Mouse (Mus musculus) embryonic stem cell, embryonic (primary cell): Measurements from ENCODE around the gene Ube2f.

Experiments
- CTCF ChIA-PET, 4 experiments: fragments of 300-600 bp in 2 of 4; fragments of 350-600 bp in 2 of 4; sonication (Branson Sonifier 250); formaldehyde crosslinking; loops; one replicate each; lab custom pipeline; 2022; ENCODE audit warnings: inconsistent platforms in 2 of 4; lab: Charles Lee
- POLR2A ChIA-PET, 4 experiments: fragments of 300-600 bp in 2 of 4; fragments of 350-600 bp in 2 of 4; sonication (Branson Sonifier 250); formaldehyde crosslinking; loops; one replicate each; lab custom pipeline; 2022; ENCODE audit warnings: antibody characterized with exemption in 4 of 4, inconsistent platforms in 1 of 4; lab: Charles Lee

The Ube2f gene

DNA sequence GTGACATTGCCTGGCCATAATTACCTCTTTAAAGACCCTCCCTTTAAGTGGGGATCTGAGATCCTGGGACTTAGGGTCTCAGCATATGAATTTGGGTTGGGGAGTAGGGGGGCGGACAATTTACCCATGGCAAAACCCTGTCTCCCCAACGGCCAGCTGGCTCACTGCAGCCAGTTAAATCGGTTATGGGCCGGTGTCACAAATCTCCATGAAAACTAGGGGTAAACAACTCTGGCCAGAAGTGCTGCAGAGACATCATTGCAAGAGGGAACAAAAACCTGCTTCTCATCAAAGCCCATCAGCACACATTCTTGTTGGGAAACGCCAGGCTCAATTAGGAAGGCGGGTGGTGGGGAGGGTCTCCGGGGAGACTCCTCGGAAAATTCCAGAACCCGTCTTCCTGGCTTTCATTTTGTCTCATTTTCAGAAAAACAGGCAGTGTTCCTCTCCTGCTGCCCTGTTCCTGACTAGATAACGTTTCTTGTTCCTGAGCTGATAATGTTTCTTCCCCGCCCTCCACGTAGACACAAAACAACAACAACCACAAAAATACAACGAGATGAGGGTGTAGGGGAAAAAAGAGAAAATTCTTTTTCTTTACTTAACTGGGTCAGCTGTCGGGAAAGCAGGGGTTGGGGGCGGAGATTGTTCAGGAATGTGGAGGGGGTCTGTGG is 22.6 kb upstream of the Ube2f start:
- ChIA-PET CTCF (interaction anchor here in 1 of 4 experiments (0.8 kb wide), 1 partner anchor 22 kb away, joined by 3 read pairs; no protein-coding TSS in a partner anchor), POLR2A (interaction anchor here in 2 of 4 experiments (1.0 to 4.9 kb wide), 3 partner anchors 22 to 200 kb away, joined by 3 to 18 read pairs (median 3); partner anchors contain the start of gene Ube2f (in 1 of the 2))

DNA sequence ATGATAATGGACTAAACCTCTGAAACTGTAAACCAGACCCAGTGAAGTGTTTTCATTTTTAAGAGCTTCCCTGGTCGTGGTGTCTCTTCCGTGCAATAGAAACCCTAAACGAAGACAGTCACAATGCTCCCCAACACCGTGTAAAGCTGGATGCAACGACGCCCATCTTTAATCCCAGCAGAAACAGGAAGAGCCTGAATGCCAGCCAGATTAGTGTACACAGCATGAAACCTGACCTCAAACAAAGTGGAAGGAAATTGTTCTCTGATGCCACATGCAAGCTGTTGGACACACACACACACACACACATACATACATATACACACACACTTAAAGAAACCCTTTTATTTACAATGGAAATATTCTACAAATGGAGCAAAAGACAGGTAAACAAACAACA is 19.0 kb upstream of the Ube2f start:
- CTCF ChIA-PET: interaction anchor here in 2 of 4 experiments (1.2 to 1.7 kb wide), 2 partner anchors 8 to 258 kb away, joined by 4 read pairs; no protein-coding TSS in a partner anchor
- POLR2A ChIA-PET: interaction anchor here in 3 of 4 experiments (0.5 to 4.9 kb wide), 3 partner anchors 18 to 221 kb away, joined by 3 to 18 read pairs (median 15); partner anchors contain the start of gene Ube2f (in 2 of the 3)

DNA sequence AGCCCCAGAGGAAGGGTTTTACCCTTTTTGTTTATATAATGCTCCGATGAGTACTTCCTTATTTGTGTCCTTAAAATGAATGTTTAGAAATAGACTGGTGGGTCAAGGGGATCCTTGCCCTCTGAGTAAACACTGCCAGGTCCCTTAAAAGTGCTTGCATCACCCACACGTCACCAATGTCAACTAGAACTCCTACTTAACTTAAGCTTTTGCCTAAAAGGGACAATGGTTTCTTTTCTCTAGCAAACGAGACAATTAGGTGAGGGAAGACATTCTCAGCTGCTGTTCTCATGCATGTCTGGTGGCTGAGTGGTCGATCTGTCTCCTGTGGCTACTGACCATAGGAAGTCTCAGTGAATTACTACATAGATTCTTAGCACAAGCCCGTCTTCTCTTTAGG is 18.2 kb upstream of the Ube2f start:
- POLR2A ChIA-PET: interaction anchor here in 3 of 4 experiments (1.4 to 4.9 kb wide), 3 partner anchors 18 kb away, joined by 3 to 18 read pairs (median 15); partner anchors contain the start of gene Ube2f (in 3 of the 3)
- CTCF ChIA-PET: interaction anchor here in 1 of 4 experiments (0.5 kb wide), 1 partner anchor 416 kb away, joined by 4 read pairs; no protein-coding TSS in a partner anchor

DNA sequence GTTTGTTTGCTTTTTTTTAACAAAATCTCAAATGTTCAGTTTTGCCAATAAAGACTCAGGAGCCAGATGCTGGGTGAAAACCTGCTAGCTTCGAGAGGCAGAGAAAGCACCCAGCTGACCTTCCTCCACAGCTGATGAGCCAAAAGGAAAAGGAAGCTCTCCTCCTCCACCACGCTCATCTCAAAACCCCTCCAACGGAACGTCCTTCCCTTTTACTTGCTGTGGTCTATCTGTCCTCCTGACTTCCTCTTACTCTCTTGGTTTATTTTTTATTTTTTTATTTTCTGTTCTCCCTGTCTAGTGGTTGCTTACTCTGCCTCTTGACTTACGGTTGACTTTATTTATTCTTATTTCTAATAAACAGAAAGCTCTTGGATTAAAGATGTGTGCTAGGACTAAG is 14.7 kb upstream of the Ube2f start:
- POLR2A ChIA-PET: interaction anchor here in 2 of 4 experiments (1.5 to 1.7 kb wide), 2 partner anchors 14 to 15 kb away, joined by 3 to 9 read pairs; partner anchors contain the start of gene Ube2f (in 2 of the 2)

DNA sequence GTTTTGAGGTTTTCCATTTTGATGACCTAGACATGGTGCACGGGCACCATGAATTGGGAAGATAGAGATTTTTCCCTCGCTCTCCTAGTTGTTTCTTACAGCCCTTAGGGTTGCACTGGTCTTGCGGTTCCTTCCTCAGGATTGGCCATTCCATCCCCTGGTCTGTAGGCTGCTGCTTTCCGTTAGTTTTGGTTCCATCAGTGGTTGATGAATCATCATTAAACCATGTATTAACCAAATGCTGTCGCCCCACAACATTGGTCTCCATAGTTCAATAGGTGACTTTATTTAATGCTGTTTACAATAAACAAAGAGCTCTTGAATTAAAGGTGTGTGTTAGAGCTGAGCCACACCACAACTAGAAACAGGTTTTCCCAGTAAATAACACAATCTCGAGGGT is 12.4 kb upstream of the Ube2f start:
- ChIA-PET POLR2A (interaction anchor here in 1 of 4 experiments (1.1 kb wide), 1 partner anchor 11 kb away, joined by 3 read pairs; no protein-coding TSS in a partner anchor), CTCF (interaction anchor here in 1 of 4 experiments (0.6 kb wide), 1 partner anchor 31 kb away, joined by 3 read pairs; no protein-coding TSS in a partner anchor)

More for the DNA sequence above, 14.7 kb upstream of the Ube2f start:
- CTCF ChIA-PET: no interaction called here

DNA sequence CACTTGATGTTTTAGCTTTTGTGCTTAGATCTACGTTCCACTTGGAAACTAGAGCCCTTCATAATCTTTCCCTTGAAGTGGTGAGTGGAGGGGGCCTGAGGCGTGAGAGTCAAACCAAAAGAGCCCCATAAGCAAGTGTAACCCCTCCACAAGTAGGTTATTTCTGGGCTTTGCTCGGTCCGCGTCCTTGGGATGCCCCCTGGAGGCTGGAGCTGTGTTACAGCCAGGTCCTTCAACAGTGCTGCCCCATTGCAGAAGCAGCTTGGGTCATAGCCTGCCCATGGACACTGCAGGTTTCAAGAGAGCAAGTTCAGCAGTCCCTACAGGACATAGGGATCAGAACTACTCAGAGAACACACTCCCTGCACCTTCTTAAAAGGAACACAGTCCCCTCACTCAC is 11.0 kb upstream of the Ube2f start:
- ChIA-PET CTCF (interaction anchor here in 3 of 4 experiments (0.6 to 2.2 kb wide), 8 partner anchors 9 to 266 kb away, joined by 3 to 7 read pairs (median 4); partner anchors contain the start of gene Ube2f (in 2 of the 3)), POLR2A (interaction anchor here in 3 of 4 experiments (0.6 to 3.7 kb wide), 3 partner anchors 10 to 255 kb away, joined by 3 to 18 read pairs (median 4); partner anchors contain the start of gene Ube2f (in 2 of the 3))

DNA sequence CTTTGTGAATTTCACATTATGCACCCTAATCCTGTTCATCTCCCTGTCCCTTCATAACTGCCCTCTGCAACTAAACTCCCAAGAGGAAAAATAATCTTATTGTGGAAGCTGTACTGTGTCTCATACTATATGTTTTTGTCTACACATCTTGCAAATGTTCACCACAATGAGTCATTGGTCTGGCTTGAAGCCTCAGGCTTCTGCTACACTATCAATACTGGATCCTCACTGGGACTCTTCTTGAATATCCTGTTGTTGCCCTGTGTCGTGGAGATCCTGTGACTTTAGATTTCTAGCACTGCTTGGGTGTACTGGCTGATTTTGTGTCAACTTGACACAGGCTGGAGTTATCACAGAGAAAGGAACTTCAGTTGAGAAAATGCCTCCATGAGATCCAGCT is 10.3 kb upstream of the Ube2f start:
- CTCF ChIA-PET: interaction anchor here in 2 of 4 experiments (0.6 to 2.2 kb wide), 5 partner anchors 9 to 267 kb away, joined by 3 to 7 read pairs (median 4); partner anchors contain the start of gene Ube2f (in 1 of the 2)

DNA sequence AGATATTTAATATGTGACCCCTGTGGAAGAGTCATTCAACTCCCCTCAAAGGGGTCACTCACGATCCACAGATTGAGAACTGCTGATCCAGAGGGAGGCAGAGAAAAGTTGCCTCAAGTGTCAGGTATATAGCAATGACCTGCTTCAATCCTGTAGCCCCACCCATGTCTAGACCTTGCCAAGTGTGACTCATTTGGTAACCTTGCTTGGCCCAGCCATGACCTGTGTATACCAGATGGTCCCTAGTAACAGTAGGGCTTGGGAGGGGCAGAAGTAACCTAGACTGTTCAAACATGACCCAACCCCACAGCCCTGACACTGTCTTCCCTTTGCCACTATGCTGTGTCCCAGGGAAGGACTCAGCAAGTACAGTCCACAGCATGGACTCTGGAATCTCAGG is 9.4 kb upstream of the Ube2f start:
- ChIA-PET CTCF (no interaction called here), POLR2A (interaction anchor here in 1 of 4 experiments (3.7 kb wide), 1 partner anchor 9 kb away, joined by 18 read pairs; the partner anchor contains the start of gene Ube2f)

More for the DNA sequence above, 10.3 kb upstream of the Ube2f start:
- POLR2A ChIA-PET: interaction anchor here in 3 of 4 experiments (0.6 to 3.7 kb wide), 3 partner anchors 10 to 256 kb away, joined by 3 to 18 read pairs (median 4); partner anchors contain the start of gene Ube2f (in 2 of the 3)

DNA sequence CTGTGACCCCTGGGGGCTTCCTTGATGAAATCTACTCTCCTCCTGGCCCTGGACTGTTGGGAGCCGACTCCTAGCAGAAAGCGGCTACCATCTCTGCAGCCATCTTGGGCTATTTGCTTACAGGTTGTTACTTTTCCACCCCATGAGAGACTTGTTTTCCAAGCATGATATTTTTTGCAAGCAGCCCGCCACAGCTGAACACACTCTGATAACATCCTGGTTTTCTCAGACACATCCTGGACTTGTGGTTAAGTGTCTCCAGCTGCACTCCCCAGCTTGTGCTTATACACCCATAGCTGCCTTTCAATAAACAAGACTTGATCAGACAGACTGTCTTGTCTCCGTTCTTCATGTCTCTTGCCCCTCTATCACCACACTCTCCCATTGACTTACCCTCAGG is 8.9 kb upstream of the Ube2f start:
- CTCF ChIA-PET: no interaction called here
- POLR2A ChIA-PET: interaction anchor here in 1 of 4 experiments (3.7 kb wide), 1 partner anchor 8 kb away, joined by 18 read pairs; the partner anchor contains the start of gene Ube2f

DNA sequence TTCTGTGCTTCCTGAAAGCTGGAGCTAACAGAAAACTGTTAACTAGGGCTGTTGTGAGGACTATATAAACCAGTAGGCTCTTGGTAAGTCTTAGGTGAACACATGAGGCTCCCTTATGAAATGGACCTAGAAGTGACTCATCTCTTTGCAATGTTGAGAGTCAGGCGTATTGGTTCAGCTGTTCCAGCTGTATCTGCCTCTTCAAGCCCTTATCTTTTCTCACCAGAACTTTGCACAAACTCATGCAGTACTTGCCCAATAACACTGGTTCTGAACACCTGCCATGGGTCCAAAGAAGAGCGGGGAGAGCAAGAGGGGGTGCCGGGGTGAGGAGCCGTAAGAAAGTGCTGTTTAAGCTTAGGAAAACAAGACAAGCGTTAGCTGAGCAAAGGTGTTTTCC is 1.9 kb upstream of the Ube2f start:
- CTCF ChIA-PET: interaction anchor here in 1 of 4 experiments (0.9 kb wide), 1 partner anchor 19 kb away, joined by 3 read pairs; no protein-coding TSS in a partner anchor
- POLR2A ChIA-PET: interaction anchor here in 1 of 4 experiments (0.8 to 3.3 kb wide), 9 partner anchors 11 to 196 kb away, joined by 3 to 18 read pairs (median 4); partner anchors contain the start of gene Scly

DNA sequence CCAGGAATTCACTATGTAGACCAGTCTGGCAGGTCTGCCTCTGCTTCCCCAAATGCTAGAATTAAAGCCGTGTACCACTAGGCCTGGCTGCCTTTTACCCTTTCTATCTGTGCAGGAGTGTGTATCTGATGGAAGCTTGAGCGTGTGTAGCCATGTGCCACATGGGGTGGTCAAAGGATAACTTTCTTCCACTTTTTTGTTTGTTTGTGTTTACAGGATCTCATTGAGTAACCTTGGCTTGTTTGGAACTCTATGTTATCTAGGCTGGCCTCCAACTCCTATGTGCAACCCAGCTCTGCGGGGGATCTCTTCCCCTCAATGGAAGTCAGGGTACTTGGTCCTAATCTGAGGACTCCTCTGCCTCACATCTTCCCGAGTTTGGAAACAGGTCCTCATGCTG is 1.1 kb upstream of the Ube2f start:
- POLR2A ChIA-PET: interaction anchor here in 2 of 4 experiments (0.7 to 3.8 kb wide), 26 partner anchors 9 to 573 kb away, joined by 3 to 18 read pairs (median 4); partner anchors contain the start of genes Scly (in 2 of the 2), Traf3ip1 (in 2 of the 2), Erfe (in 1 of the 2) and Hes6 (in 1 of the 2)
- CTCF ChIA-PET: interaction anchor here in 2 of 4 experiments (0.9 to 1.5 kb wide), 4 partner anchors 10 to 275 kb away, joined by 3 to 7 read pairs (median 4); no protein-coding TSS in a partner anchor

DNA sequence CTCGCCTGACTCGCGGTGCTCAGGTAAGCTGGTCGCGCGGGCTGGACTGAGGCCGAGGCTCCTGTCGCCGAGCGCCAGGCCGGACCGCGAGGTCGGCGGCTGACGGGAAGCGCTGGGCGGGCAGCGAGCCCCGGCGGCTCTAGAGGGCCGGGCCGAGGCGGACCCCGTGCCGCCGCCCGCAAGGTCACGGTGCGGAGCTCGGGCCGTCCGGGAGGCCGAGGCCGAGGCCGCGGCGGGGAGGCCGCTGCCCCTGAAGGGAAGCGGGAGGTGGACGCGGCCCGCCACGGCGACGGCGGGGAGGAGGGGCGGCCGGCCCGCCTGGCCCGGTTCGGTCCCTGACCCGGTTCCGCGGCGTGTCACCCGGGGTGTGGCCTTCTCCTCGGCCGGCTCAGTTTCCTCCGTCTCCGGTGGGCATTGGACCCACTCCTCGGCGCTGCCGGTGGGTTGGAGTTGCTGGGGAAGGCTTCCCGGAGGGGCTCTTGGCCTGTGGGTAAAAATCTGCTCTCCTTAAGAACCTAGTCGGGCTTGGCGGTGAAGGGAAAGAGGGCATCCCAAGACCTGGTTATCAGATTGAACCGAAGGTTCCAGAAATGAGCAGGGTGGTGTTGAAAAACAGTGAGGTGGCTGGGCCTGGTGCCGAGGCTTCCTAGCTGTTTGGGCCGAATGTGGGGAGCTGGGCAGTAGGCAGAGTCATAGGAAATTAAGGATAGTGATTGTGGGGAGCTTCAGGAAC is 477 bp downstream of the Ube2f start:
- POLR2A ChIA-PET: interaction anchor here (0.5 to 3.8 kb wide), 49 partner anchors 9 to 1577 kb away, joined by 3 to 19 read pairs (median 4); partner anchors contain the start of genes Scly (in 2 of the 4), Erfe (in 1 of the 4), Hes6 (in 1 of the 4) and Lrrfip1 (in 1 of the 4)
- CTCF ChIA-PET: interaction anchor here in 2 of 4 experiments (0.6 to 1.9 kb wide), 8 partner anchors 11 to 277 kb away, joined by 3 to 7 read pairs (median 4); partner anchors contain the start of gene Erfe (in 1 of the 2)

DNA sequence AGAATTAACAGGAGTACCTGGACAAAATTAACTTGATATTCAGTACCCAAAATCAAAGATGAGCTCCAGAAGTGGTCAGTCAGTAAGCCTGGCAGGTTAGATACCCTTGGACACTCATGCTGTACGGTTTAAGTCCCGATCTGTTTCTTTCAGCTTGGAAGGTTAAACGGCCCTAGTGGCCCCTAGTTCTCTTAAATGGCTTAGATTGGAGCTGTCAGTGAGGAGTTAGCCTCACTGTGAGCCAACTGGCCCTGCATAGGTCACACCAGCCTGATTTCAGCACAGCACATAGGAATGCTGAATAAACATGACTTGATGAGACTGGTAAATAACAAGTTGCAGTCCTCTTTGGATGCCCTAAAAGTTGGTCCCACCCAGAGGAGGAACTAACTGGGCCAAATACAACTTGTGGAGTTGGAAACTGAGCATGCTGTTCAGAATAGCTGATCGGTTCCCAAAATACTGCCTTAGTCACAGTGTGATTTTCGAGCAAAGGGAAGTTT is 1.1 kb downstream of the Ube2f start:
- POLR2A ChIA-PET: interaction anchor here in 2 of 4 experiments (0.8 to 3.8 kb wide), 13 partner anchors 8 to 208 kb away, joined by 3 to 19 read pairs (median 4); partner anchors contain the start of genes Hes6 (in 1 of the 2), Per2 (in 1 of the 2) and Scly (in 1 of the 2)
- CTCF ChIA-PET: interaction anchor here in 1 of 4 experiments (1.9 kb wide), 1 partner anchor 95 kb away, joined by 5 read pairs; no protein-coding TSS in a partner anchor

DNA sequence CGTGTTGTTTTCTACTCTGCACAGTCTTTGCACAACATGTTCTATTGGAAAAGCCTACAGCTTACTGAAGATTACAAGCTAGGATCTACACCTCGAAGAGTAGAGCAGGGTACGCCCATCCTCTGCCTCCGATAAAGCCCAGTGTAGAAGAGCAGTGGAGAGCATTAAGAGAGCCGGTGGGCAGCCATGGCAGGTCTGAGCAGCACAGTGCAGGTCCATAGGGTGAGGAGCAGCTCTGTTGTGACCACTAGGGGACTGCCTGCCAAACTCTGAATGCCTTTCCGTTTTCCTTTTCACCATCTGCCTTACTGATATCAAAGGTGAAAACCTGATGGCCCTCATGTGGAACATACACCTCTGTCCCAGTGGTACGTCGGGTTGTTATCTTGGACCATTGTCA is 1.8 kb downstream of the Ube2f start:
- ChIA-PET CTCF (interaction anchor here in 2 of 4 experiments (0.6 to 1.9 kb wide), 3 partner anchors 13 to 242 kb away, joined by 3 to 5 read pairs (median 5); no protein-coding TSS in a partner anchor), POLR2A (interaction anchor here in 2 of 4 experiments (0.8 to 3.8 kb wide), 6 partner anchors 7 to 48 kb away, joined by 3 to 19 read pairs (median 10); partner anchors contain the start of gene Scly (in 1 of the 2))

DNA sequence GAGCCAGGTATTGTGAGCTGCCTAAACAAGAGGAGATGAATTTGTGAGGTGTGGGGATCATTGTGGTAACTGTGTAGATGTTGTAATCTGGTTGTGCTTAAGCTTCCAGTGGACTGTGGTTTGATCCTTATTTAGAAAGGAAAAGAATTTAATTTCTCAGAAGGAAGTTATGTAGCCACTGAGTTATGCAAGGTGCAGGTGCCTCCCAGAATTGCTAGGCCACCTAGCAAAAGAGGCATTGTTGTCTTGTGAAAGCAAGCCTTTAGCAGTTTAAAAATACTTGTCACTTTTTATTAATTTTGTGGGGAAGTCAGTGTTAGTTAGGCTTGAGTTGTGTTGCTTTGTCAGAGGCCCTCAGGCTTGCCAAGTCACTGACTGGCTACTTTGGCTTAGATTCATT is 7.8 kb downstream of the Ube2f start:
- ChIA-PET POLR2A (interaction anchor here in 1 of 4 experiments (0.6 kb wide), 1 partner anchor 42 kb away, joined by 4 read pairs; no protein-coding TSS in a partner anchor), CTCF (no interaction called here)

DNA sequence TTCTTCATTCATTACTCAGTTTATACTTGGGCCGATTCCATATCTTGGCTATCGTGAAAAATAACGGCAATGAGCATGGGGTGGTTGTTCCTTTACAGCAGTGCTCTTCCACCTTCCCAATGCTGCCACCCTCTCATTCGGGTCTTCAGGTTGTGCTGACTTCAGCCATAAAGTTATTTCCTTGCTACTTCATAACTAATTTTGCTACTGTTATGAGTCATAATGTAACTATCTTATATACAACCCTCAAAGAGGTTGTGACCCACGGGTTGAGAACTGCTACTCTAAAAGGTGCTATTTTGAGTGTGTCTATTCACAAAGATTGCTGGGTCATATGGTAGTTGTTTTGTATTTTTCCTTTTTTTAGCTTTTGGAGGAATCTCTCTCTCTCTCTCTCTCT is 9.7 kb downstream of the Ube2f start:
- ChIA-PET POLR2A (interaction anchor here in 3 of 4 experiments (0.6 to 2.1 kb wide), 5 partner anchors 8 to 517 kb away, joined by 3 to 8 read pairs (median 3); partner anchors contain the start of gene Ube2f (in 2 of the 3)), CTCF (interaction anchor here in 1 of 4 experiments (0.7 kb wide), 1 partner anchor 71 kb away, joined by 3 read pairs; no protein-coding TSS in a partner anchor)
